Mouse (Mus musculus): Measurements from ENCODE around the gene Il1r2. TPM values are rescaled to one million over a fixed set of nuclear protein-coding genes. Genes with fewer than 3 reads are reported as not detected.

Il1r2 gene
- polyA plus RNA-seq, 1 experiment from 2014 or later = 0.80 TPM

DNA sequence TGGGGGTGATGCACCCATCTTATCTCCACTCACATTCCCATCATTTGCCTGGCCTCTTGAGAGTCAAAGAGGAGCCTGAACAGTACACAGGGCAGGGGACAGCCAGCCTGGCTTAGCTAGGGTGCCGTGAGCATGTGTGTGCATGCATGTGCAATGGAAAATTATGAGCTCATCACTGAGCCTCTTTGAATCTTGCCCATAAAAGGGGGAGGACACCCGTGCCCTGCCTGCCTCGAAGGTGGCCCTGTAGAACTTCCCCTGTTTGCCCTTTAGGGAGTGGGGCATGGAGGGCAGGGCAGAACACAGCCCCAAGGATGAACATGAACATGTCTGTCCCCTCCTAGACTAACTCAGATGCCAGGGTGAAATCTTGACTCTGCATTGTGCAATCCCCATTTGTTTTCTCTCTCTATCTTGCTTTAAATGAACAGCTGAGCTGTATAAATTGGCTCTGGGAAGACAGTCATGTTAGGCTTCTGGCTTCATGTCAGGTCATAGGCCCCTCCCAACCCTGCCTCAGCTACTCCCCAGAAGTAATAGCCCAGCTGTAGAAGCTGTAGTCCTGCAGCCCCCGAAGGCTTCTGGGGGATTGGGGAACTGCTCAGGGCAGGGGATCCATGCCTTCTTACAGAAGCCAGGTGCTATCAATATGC, 14.6 kb upstream of the Il1r2 start:
- no peaks in the 10 kb centered on the region for H3K4me1 ChIP-seq (ENCODE audit: insufficient read depth)
- H3K27ac ChIP-seq (ENCODE audit: low read depth) = no peak overlapping the region
- H3K4me3 ChIP-seq (ENCODE audit: low read depth, low read length) = no peak overlapping the region
- no peaks in the 10 kb centered on the region for H3K27me3 ChIP-seq (ENCODE audit: insufficient read depth, low read length)
- DNase-seq = peak; percentile 33
- no peaks in the 10 kb centered on the region for H3K36me3 ChIP-seq (ENCODE audit: insufficient read depth)
- no peak for TF ChIP-seq CTCF (IDR thresholded peaks at IDR 0.05; ENCODE audit: low read depth)
- no peak overlapping the region for H3K4me2 ChIP-seq
- WGBS = 69% methylated on average over 4 of the region's 4 CpGs
- no peak overlapping the region for H3K9ac ChIP-seq
- ATAC-seq (ENCODE audit: insufficient read depth) = no peak
- no peaks in the 10 kb centered on the region for H3K9me3 ChIP-seq (ENCODE audit: low read depth, low read length)

- H3K4me1 ChIP-seq (ENCODE audit: insufficient read depth) = no peaks in the 10 kb centered on the region
- 63% methylated on average over 9 of the region's 9 CpGs for WGBS
- DNase-seq = no peak
- no peak overlapping the region for H3K4me2 ChIP-seq
- TF ChIP-seq CTCF (IDR thresholded peaks at IDR 0.05; ENCODE audit: low read depth) = no peak
- no peak for ATAC-seq (ENCODE audit: insufficient read depth)
- no peak overlapping the region for H3K9ac ChIP-seq
- H3K27me3 ChIP-seq (ENCODE audit: insufficient read depth, low read length) = no peaks in the 10 kb centered on the region
- H3K4me3 ChIP-seq (ENCODE audit: low read depth, low read length) = no peak overlapping the region
- H3K27ac ChIP-seq (ENCODE audit: low read depth) = no peak overlapping the region
- no peaks in the 10 kb centered on the region for H3K9me3 ChIP-seq (ENCODE audit: low read depth, low read length)
- no peaks in the 10 kb centered on the region for H3K36me3 ChIP-seq (ENCODE audit: insufficient read depth)
These were observed 12.5 kb upstream of the Il1r2 start for GRCm38 (mm10) chr1:40061359-40061758.

DNA sequence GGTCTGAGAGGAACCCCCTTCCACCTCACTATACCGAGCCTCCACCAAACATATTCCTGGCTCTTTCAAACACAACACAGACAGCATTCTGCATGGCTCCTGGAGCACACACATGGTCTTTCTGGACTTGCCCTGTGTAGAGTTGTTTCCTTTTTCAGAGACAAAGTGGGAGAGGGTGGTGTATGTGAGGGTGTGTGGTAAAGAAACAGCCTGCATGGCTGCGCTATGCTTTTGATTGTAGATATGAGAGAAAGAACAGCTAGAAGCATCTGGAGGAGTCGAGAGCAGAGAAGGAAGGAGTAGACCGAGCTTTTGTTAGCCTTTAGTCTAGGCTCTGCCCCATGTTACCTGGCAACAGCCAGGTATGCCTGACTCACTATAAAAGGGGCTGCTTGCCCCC, 10.5 kb upstream of the Il1r2 start:
- no peak overlapping the region for H3K9ac ChIP-seq
- no peak for TF ChIP-seq CTCF (IDR thresholded peaks at IDR 0.05; ENCODE audit: low read depth)
- no peak overlapping the region for H3K4me2 ChIP-seq
- H3K9me3 ChIP-seq (ENCODE audit: low read depth, low read length) = no peaks in the 10 kb centered on the region
- 56% methylated on average over 4 of the region's 4 CpGs for WGBS
- no peaks in the 10 kb centered on the region for H3K4me1 ChIP-seq (ENCODE audit: insufficient read depth)
- H3K4me3 ChIP-seq (ENCODE audit: low read depth, low read length) = no peak overlapping the region
- H3K27ac ChIP-seq (ENCODE audit: low read depth) = no peak overlapping the region
- no peaks in the 10 kb centered on the region for H3K36me3 ChIP-seq (ENCODE audit: insufficient read depth)
- DNase-seq (no peak), ATAC-seq (ENCODE audit: insufficient read depth) (no peak)
- no peaks in the 10 kb centered on the region for H3K27me3 ChIP-seq (ENCODE audit: insufficient read depth, low read length)

- ATAC-seq (ENCODE audit: insufficient read depth) = no peak
- Histone ChIP-seq H3K4me3 (ENCODE audit: low read depth, low read length) (no peak overlapping the region), H3K4me1 (ENCODE audit: insufficient read depth) (no peaks in the 10 kb centered on the region), H3K27ac (ENCODE audit: low read depth) (no peak overlapping the region), H3K9ac (no peak overlapping the region), H3K36me3 (ENCODE audit: insufficient read depth) (no peaks in the 10 kb centered on the region), H3K4me2 (no peak overlapping the region), H3K9me3 (ENCODE audit: low read depth, low read length) (no peaks in the 10 kb centered on the region), H3K27me3 (ENCODE audit: insufficient read depth, low read length) (no peaks in the 10 kb centered on the region)
- WGBS = 84% methylated on average over 8 of the region's 8 CpGs
- DNase-seq = no peak
- no peak for TF ChIP-seq CTCF (IDR thresholded peaks at IDR 0.05; ENCODE audit: low read depth)
These were observed 9.4 kb upstream of the Il1r2 start for GRCm38 (mm10) chr1:40064508-40064907.

- Histone ChIP-seq H3K9me3 (ENCODE audit: low read depth, low read length) (no peaks in the 10 kb centered on the region), H3K9ac (no peak overlapping the region), H3K4me2 (no peak overlapping the region), H3K27me3 (ENCODE audit: insufficient read depth, low read length) (no peaks in the 10 kb centered on the region), H3K36me3 (ENCODE audit: insufficient read depth) (no peaks in the 10 kb centered on the region), H3K4me1 (ENCODE audit: insufficient read depth) (no peaks in the 10 kb centered on the region), H3K27ac (ENCODE audit: low read depth) (no peak overlapping the region), H3K4me3 (ENCODE audit: low read depth, low read length) (no peak overlapping the region)
- no peak for TF ChIP-seq CTCF (IDR thresholded peaks at IDR 0.05; ENCODE audit: low read depth)
- ATAC-seq (ENCODE audit: insufficient read depth) (no peak), DNase-seq (no peak)
- WGBS = 72% methylated on average over 4 of the region's 4 CpGs
These were observed 1.3 kb upstream of the Il1r2 start for GRCm38 (mm10) chr1:40072558-40072957.

GRCm38 (mm10) chr1:40077328-40077727, 3.4 kb downstream of the Il1r2 start:
- H3K4me3 ChIP-seq (ENCODE audit: low read depth, low read length) = no peak overlapping the region
- TF ChIP-seq CTCF (IDR thresholded peaks at IDR 0.05; ENCODE audit: low read depth) = no peak
- 81% methylated on average over 2 of the region's 2 CpGs for WGBS

DNA sequence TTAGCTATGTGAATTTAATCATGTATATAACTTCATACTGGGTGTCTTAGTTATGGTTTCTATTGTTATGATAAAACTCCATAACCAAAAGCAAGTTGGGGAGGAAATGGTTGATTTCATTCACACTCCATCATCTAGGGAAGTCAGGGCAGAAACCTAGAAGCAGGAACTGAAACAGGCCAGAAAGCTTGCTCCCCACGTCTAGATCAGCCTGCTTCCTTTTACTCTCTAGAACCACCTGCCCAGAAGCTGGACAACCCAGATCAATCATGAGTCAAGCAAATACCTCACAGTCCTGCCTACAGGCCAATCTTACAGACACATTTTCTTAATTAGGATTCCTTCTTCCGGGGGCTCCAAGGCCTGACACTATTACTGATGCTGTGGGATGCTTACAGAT, 7.2 kb downstream of the Il1r2 start:
- no peak for TF ChIP-seq CTCF (IDR thresholded peaks at IDR 0.05; ENCODE audit: low read depth)
- DNase-seq (no peak), ATAC-seq (ENCODE audit: insufficient read depth) (no peak)
- H3K27ac ChIP-seq (ENCODE audit: low read depth) = no peak overlapping the region
- no peak overlapping the region for H3K4me3 ChIP-seq (ENCODE audit: low read depth, low read length)
- no peaks in the 10 kb centered on the region for H3K36me3 ChIP-seq (ENCODE audit: insufficient read depth)
- H3K9ac ChIP-seq = no peak overlapping the region
- no peak overlapping the region for H3K4me2 ChIP-seq
- WGBS = 70% methylated on average over 2 of the region's 2 CpGs
- peaks cover 4% of the 10 kb centered on the region; the same call in 1 of the 2 replicates for H3K4me1 ChIP-seq (ENCODE audit: insufficient read depth)
- H3K9me3 ChIP-seq (ENCODE audit: low read depth, low read length) = no peaks in the 10 kb centered on the region
- H3K27me3 ChIP-seq (ENCODE audit: insufficient read depth, low read length) = no peaks in the 10 kb centered on the region

More at GRCm38 (mm10) chr1:40077328-40077727, 3.4 kb downstream of the Il1r2 start:
- no peaks in the 10 kb centered on the region for H3K36me3 ChIP-seq (ENCODE audit: insufficient read depth)
- no peaks in the 10 kb centered on the region for H3K27me3 ChIP-seq (ENCODE audit: insufficient read depth, low read length)
- no peak for ATAC-seq (ENCODE audit: insufficient read depth)
- no peaks in the 10 kb centered on the region for H3K9me3 ChIP-seq (ENCODE audit: low read depth, low read length)
- no peak for DNase-seq
- H3K4me2 ChIP-seq = no peak overlapping the region
- no peaks in the 10 kb centered on the region for H3K4me1 ChIP-seq (ENCODE audit: insufficient read depth)
- no peak overlapping the region for H3K9ac ChIP-seq
- no peak overlapping the region for H3K27ac ChIP-seq (ENCODE audit: low read depth)

Data from lung, embryonic 14.5 days (tissue).